Mouse (Mus musculus): Measurements from ENCODE around the gene Shf. TPM values are rescaled to one million over a fixed set of nuclear protein-coding genes. Genes with fewer than 3 reads are reported as not detected.

The Shf gene
- polyA plus RNA-seq, 1 experiment from 2014 or later, result 4.2 TPM

Other genes starting within 250 kb of the Shf start
- gene B2m, start 221.5 kb downstream of the Shf start, polyA plus RNA-seq (2015; fragmentation: Nextera tagmentation; extraction: Ambion mirVana), result 212 and 235 TPM in 2 replicates
- gene Trim69, start 208.5 kb downstream of the Shf start, polyA plus RNA-seq (2015; fragmentation: Nextera tagmentation; extraction: Ambion mirVana), result 0.14 TPM in 1 of 2 replicates, not detected in the other
- 0.08 TPM in 1 of 2 replicates, not detected in the other for gene Patl2, start 183.0 kb downstream of the Shf start, polyA plus RNA-seq (2015; fragmentation: Nextera tagmentation; extraction: Ambion mirVana)
- gene Terb2, start 182.9 kb downstream of the Shf start, polyA plus RNA-seq (2015; fragmentation: Nextera tagmentation; extraction: Ambion mirVana), result not detected in 2 replicates
- 22.7 and 22.9 TPM in 2 replicates for gene Sord, start 134.4 kb downstream of the Shf start, polyA plus RNA-seq (2015; fragmentation: Nextera tagmentation; extraction: Ambion mirVana)
- gene Duox2, start 70.7 kb downstream of the Shf start, polyA plus RNA-seq (2015; fragmentation: Nextera tagmentation; extraction: Ambion mirVana), result 0.03 and 0.08 TPM in 2 replicates
- 0.20 and 0.26 TPM in 2 replicates for gene Duoxa2, start 70.3 kb downstream of the Shf start, polyA plus RNA-seq (2015; fragmentation: Nextera tagmentation; extraction: Ambion mirVana)
- 1.7 and 3.5 TPM in 2 replicates for gene Duoxa1, start 55.4 kb downstream of the Shf start, polyA plus RNA-seq (2015; fragmentation: Nextera tagmentation; extraction: Ambion mirVana)
- gene Duox1, start 53.5 kb downstream of the Shf start, polyA plus RNA-seq (2015; fragmentation: Nextera tagmentation; extraction: Ambion mirVana), result 0.74 and 0.87 TPM in 2 replicates
- gene Slc28a2, start 57.3 kb upstream of the Shf start, polyA plus RNA-seq (2015; fragmentation: Nextera tagmentation; extraction: Ambion mirVana), result 0.15 and 0.29 TPM in 2 replicates
- gene Gm14085, start 115.8 kb upstream of the Shf start, polyA plus RNA-seq (2015; fragmentation: Nextera tagmentation; extraction: Ambion mirVana), result not detected in 2 replicates
- 35.1 and 38.7 TPM in 2 replicates for gene Gatm, start 242.1 kb upstream of the Shf start, polyA plus RNA-seq (2015; fragmentation: Nextera tagmentation; extraction: Ambion mirVana)

Data from limb, embryonic 13.5 days (tissue).